Mouse (Mus musculus): ENCODE results near the gene Lsm4. TPM values are rescaled to one million over a fixed set of nuclear protein-coding genes. Genes with fewer than 3 reads are reported as not detected.

Gene Lsm4
- total and polyA plus RNA-seq, 3 experiments, result 152 to 2,024 (median 514) TPM

DNA sequence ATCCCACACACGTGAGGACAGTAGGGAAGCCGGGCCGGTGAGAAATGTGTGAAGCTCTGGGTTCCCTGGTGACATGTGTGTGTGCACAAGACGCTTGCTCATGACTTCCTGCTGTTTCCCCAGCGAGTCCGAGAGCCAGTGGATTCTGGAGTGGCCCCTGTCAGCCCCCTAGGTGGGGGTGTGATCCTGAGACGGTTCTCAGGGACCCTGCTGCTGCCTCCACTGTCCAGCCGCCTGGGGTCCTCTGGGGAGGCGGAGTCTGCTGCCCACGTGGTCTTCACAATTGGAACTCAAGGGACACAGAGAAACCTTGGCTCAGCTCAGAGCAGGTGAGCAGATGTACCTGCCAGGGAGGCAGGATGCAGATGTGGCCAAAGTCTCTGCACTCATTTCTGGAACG lies 53.7 kb downstream of the Lsm4 start:
- Histone ChIP-seq H3K79me2 (ENCODE audit: control insufficient read depth, insufficient read depth, low read length, poor library complexity) (no peaks in the 10 kb centered on the region), H3K9ac (ENCODE audit: control insufficient read depth, low read depth, low read length, poor library complexity, severe bottlenecking) (no peak overlapping the region), H3K36me3 (ENCODE audit: control insufficient read depth in 1 of 2, insufficient read depth in 2 of 2, low read length in 2 of 2) (no peaks in the 10 kb centered on the region), H3K4me3 (ENCODE audit: control insufficient read depth in 1 of 2, insufficient read depth in 1 of 2, low read depth in 2 of 2, low read length in 2 of 2) (no peak overlapping the region), H3K9me3 (replicated peaks; ENCODE audit: insufficient read depth, low read length) (no peaks in the 10 kb centered on the region), H3K4me1 (ENCODE audit: control insufficient read depth in 1 of 2, insufficient read depth in 2 of 2, low read length in 2 of 2) (peaks cover 0 to 5% of the 10 kb centered on the region in 2 experiments; a peak in 2 of 4 replicates), H3K27ac (ENCODE audit: control insufficient read depth, low read depth, low read length) (no peak overlapping the region), H3K27me3 (ENCODE audit: control insufficient read depth in 1 of 2, insufficient read depth in 2 of 2, low read length in 2 of 2) (no peaks in the 10 kb centered on the region; a peak in 3 of 4 replicates)
- DNase-seq (ENCODE audit: low read depth, low spot score), result no peak
- TF ChIP-seq HCFC1 (IDR thresholded peaks at IDR 0.05; ENCODE audit: low read depth, low read length), result no peak
- TF ChIP-seq POLR2AphosphoS2 (IDR thresholded peaks at IDR 0.05; ENCODE audit: low read length), result no peak
- no peak for TF ChIP-seq MXI1 (IDR thresholded peaks at IDR 0.05; ENCODE audit: low read depth, low read length)
- no peak for TF ChIP-seq POLR2AphosphoS5 (IDR thresholded peaks at IDR 0.05; ENCODE audit: borderline replicate concordance, low read depth, low read length)
- no peak for TF ChIP-seq CHD2 (IDR thresholded peaks at IDR 0.05; ENCODE audit: low read length)
- TF ChIP-seq BHLHE40 (IDR thresholded peaks at IDR 0.05; ENCODE audit: borderline replicate concordance, low read depth, low read length), result no peak
- no peak for TF ChIP-seq SIN3A (IDR thresholded peaks at IDR 0.05; ENCODE audit: low read length)
- TF ChIP-seq EP300 (IDR thresholded peaks at IDR 0.05; ENCODE audit: low read depth in 1 of 2, low read length in 2 of 2), result no peak
- TF ChIP-seq NRF1 (IDR thresholded peaks at IDR 0.05; ENCODE audit: insufficient read depth, low read depth, low read length, poor library complexity, severe bottlenecking), result no peak
- no peak for TF ChIP-seq CHD1 (IDR thresholded peaks at IDR 0.05; ENCODE audit: low read depth, low read length)
- no peak for TF ChIP-seq RAD21 (IDR thresholded peaks at IDR 0.05; ENCODE audit: low read depth, low read length)
- TF ChIP-seq MAFK (IDR thresholded peaks at IDR 0.05; ENCODE audit: borderline replicate concordance, low read depth, low read length), result no peak
- no peak for TF ChIP-seq POLR2A (IDR thresholded peaks at IDR 0.05; ENCODE audit: control insufficient read depth in 1 of 2, insufficient read depth in 1 of 2, low read depth in 1 of 2, low read length in 2 of 2, poor library complexity in 1 of 2)
- TF ChIP-seq TBP (IDR thresholded peaks at IDR 0.05; ENCODE audit: low read depth, low read length), result no peak
- TF ChIP-seq MEF2A (IDR thresholded peaks at IDR 0.05; ENCODE audit: extremely low read depth, insufficient replicate concordance, low read depth, low read length, poor library complexity, severe bottlenecking), result no peak
- TF ChIP-seq GABPA (IDR thresholded peaks at IDR 0.05; ENCODE audit: low read depth, low read length), result no peak
- no peak for TF ChIP-seq ZMIZ1 (IDR thresholded peaks at IDR 0.05; ENCODE audit: low read depth, low read length)
- no peak for TF ChIP-seq ELF1 (IDR thresholded peaks at IDR 0.05; ENCODE audit: low read depth, low read length)

Other genes with a start within 250 kb of the Lsm4 start
- gene Crtc1, start 233.7 kb upstream of the Lsm4 start, total RNA-seq (2012; rRNA removed), result 3.0 and 3.3 TPM in 2 replicates
- 10 to 100 TPM in 1 of 2 experiments, not detected in 1; 18.0 TPM for gene Crtc1, start 233.7 kb upstream of the Lsm4 start, polyA plus RNA-seq (2012; ENCODE audit: insufficient read depth in 1 of 2, insufficient read length in 2 of 2, low read depth in 1 of 2, low replicate concordance in 2 of 2, missing spikeins in 1 of 2)
- gene Klhl26, start 196.3 kb upstream of the Lsm4 start, total RNA-seq (2012; rRNA removed), result 7.6 and 8.0 TPM in 2 replicates
- 10 to 100 TPM in 1 of 2 experiments, not detected in 1; 11.4 TPM for gene Klhl26, start 196.3 kb upstream of the Lsm4 start, polyA plus RNA-seq (2012; ENCODE audit: insufficient read depth in 1 of 2, insufficient read length in 2 of 2, low read depth in 1 of 2, low replicate concordance in 2 of 2, missing spikeins in 1 of 2)
- gene Tmem59l, start 185.9 kb upstream of the Lsm4 start, total RNA-seq (2012; rRNA removed), result not detected in 2 replicates
- gene Tmem59l, start 185.9 kb upstream of the Lsm4 start, polyA plus RNA-seq (2012; ENCODE audit: insufficient read depth in 1 of 2, insufficient read length in 2 of 2, low read depth in 1 of 2, low replicate concordance in 2 of 2, missing spikeins in 1 of 2), result not detected
- 3.8 and 6.6 TPM in 2 replicates for gene Crlf1, start 180.1 kb upstream of the Lsm4 start, total RNA-seq (2012; rRNA removed)
- 10 to 100 TPM in 1 of 2 experiments, not detected in 1; 26.6 TPM for gene Crlf1, start 180.1 kb upstream of the Lsm4 start, polyA plus RNA-seq (2012; ENCODE audit: insufficient read depth in 1 of 2, insufficient read length in 2 of 2, low read depth in 1 of 2, low replicate concordance in 2 of 2, missing spikeins in 1 of 2)
- 200 and 204 TPM in 2 replicates for gene Rex1bd, start 166.5 kb upstream of the Lsm4 start, total RNA-seq (2012; rRNA removed)
- 100 to 1,000 TPM in 1 of 2 experiments, not detected in 1; 145 TPM for gene Rex1bd, start 166.5 kb upstream of the Lsm4 start, polyA plus RNA-seq (2012; ENCODE audit: insufficient read depth in 1 of 2, insufficient read length in 2 of 2, low read depth in 1 of 2, low replicate concordance in 2 of 2, missing spikeins in 1 of 2)
- gene Uba52, start 162.4 kb upstream of the Lsm4 start, total RNA-seq (2012; rRNA removed), result 3,582 and 3,633 TPM in 2 replicates
- 1,000 to 10,000 TPM in 1 of 2 experiments, not detected in 1; 2,814 TPM for gene Uba52, start 162.4 kb upstream of the Lsm4 start, polyA plus RNA-seq (2012; ENCODE audit: insufficient read depth in 1 of 2, insufficient read length in 2 of 2, low read depth in 1 of 2, low replicate concordance in 2 of 2, missing spikeins in 1 of 2)
- 212 and 215 TPM in 2 replicates for gene Fkbp8, start 145.5 kb upstream of the Lsm4 start, total RNA-seq (2012; rRNA removed)
- 100 to 1,000 TPM in 1 of 2 experiments, not detected in 1; 349 TPM for gene Fkbp8, start 145.5 kb upstream of the Lsm4 start, polyA plus RNA-seq (2012; ENCODE audit: insufficient read depth in 1 of 2, insufficient read length in 2 of 2, low read depth in 1 of 2, low replicate concordance in 2 of 2, missing spikeins in 1 of 2)
- gene Kxd1, start 145.3 kb upstream of the Lsm4 start, total RNA-seq (2012; rRNA removed), result 49.1 and 54.4 TPM in 2 replicates
- 10 to 100 TPM in 1 of 2 experiments, not detected in 1; 77.4 TPM for gene Kxd1, start 145.3 kb upstream of the Lsm4 start, polyA plus RNA-seq (2012; ENCODE audit: insufficient read depth in 1 of 2, insufficient read length in 2 of 2, low read depth in 1 of 2, low replicate concordance in 2 of 2, missing spikeins in 1 of 2)
- gene Ell, start 133.8 kb upstream of the Lsm4 start, total RNA-seq (2012; rRNA removed), result 10.8 and 12.4 TPM in 2 replicates
- 10 to 100 TPM in 1 of 2 experiments, not detected in 1; 25.9 TPM for gene Ell, start 133.8 kb upstream of the Lsm4 start, polyA plus RNA-seq (2012; ENCODE audit: insufficient read depth in 1 of 2, insufficient read length in 2 of 2, low read depth in 1 of 2, low replicate concordance in 2 of 2, missing spikeins in 1 of 2)
- gene Isyna1, start 78.9 kb upstream of the Lsm4 start, total RNA-seq (2012; rRNA removed), result 84.1 and 90.9 TPM in 2 replicates
- 100 to 1,000 TPM in 1 of 2 experiments, not detected in 1; 189 TPM for gene Isyna1, start 78.9 kb upstream of the Lsm4 start, polyA plus RNA-seq (2012; ENCODE audit: insufficient read depth in 1 of 2, insufficient read length in 2 of 2, low read depth in 1 of 2, low replicate concordance in 2 of 2, missing spikeins in 1 of 2)
- 80.2 and 84.9 TPM in 2 replicates for gene Ssbp4, start 64.4 kb upstream of the Lsm4 start, total RNA-seq (2012; rRNA removed)
- gene Ssbp4, start 64.4 kb upstream of the Lsm4 start, polyA plus RNA-seq (2012; ENCODE audit: insufficient read depth in 1 of 2, insufficient read length in 2 of 2, low read depth in 1 of 2, low replicate concordance in 2 of 2, missing spikeins in 1 of 2), result 100 to 1,000 TPM in 1 of 2 experiments, not detected in 1; 212 TPM
- 0.20 and 0.39 TPM in 2 replicates for gene Lrrc25, start 57.1 kb upstream of the Lsm4 start, total RNA-seq (2012; rRNA removed)
- 1 to 10 TPM in 1 of 2 experiments, not detected in 1; 1.1 TPM for gene Lrrc25, start 57.1 kb upstream of the Lsm4 start, polyA plus RNA-seq (2012; ENCODE audit: insufficient read depth in 1 of 2, insufficient read length in 2 of 2, low read depth in 1 of 2, low replicate concordance in 2 of 2, missing spikeins in 1 of 2)
- 0.15 and 1.8 TPM in 2 replicates for gene Gdf15, start 40.8 kb upstream of the Lsm4 start, total RNA-seq (2012; rRNA removed)
- under 1 TPM in 1 of 2 experiments, not detected in 1; 0.63 TPM for gene Gdf15, start 40.8 kb upstream of the Lsm4 start, polyA plus RNA-seq (2012; ENCODE audit: insufficient read depth in 1 of 2, insufficient read length in 2 of 2, low read depth in 1 of 2, low replicate concordance in 2 of 2, missing spikeins in 1 of 2)
- gene Pgpep1, start 12.9 kb upstream of the Lsm4 start, total RNA-seq (2012; rRNA removed), result 12.6 and 13.7 TPM in 2 replicates
- gene Pgpep1, start 12.9 kb upstream of the Lsm4 start, polyA plus RNA-seq (2012; ENCODE audit: insufficient read depth in 1 of 2, insufficient read length in 2 of 2, low read depth in 1 of 2, low replicate concordance in 2 of 2, missing spikeins in 1 of 2), result 10 to 100 TPM in 1 of 2 experiments, not detected in 1; 19.5 TPM
- 11.1 and 16.5 TPM in 2 replicates for gene Jund, start 25.7 kb downstream of the Lsm4 start, total RNA-seq (2012; rRNA removed)
- 10 to 100 TPM in 1 of 2 experiments, not detected in 1; 18.8 TPM for gene Jund, start 25.7 kb downstream of the Lsm4 start, polyA plus RNA-seq (2012; ENCODE audit: insufficient read depth in 1 of 2, insufficient read length in 2 of 2, low read depth in 1 of 2, low replicate concordance in 2 of 2, missing spikeins in 1 of 2)
- 0.03 TPM in 1 of 2 replicates, not detected in the other for gene Iqcn, start 30.2 kb downstream of the Lsm4 start, total RNA-seq (2012; rRNA removed)
- not detected for gene Iqcn, start 30.2 kb downstream of the Lsm4 start, polyA plus RNA-seq (2012; ENCODE audit: insufficient read depth in 1 of 2, insufficient read length in 2 of 2, low read depth in 1 of 2, low replicate concordance in 2 of 2, missing spikeins in 1 of 2)
- 0.19 and 0.20 TPM in 2 replicates for gene Gm3336, start 45.3 kb downstream of the Lsm4 start, total RNA-seq (2012; rRNA removed)
- gene Gm3336, start 45.3 kb downstream of the Lsm4 start, polyA plus RNA-seq (2012; ENCODE audit: insufficient read depth in 1 of 2, insufficient read length in 2 of 2, low read depth in 1 of 2, low replicate concordance in 2 of 2, missing spikeins in 1 of 2), result under 1 TPM in 1 of 2 experiments, not detected in 1; 0.72 TPM
- gene Pde4c, start 50.5 kb downstream of the Lsm4 start, total RNA-seq (2012; rRNA removed), result 0.65 and 0.75 TPM in 2 replicates
- 1 to 10 TPM in 1 of 2 experiments, not detected in 1; 3.0 TPM for gene Pde4c, start 50.5 kb downstream of the Lsm4 start, polyA plus RNA-seq (2012; ENCODE audit: insufficient read depth in 1 of 2, insufficient read length in 2 of 2, low read depth in 1 of 2, low replicate concordance in 2 of 2, missing spikeins in 1 of 2)
- 1.8 TPM in 2 replicates for gene Rab3a, start 81.4 kb downstream of the Lsm4 start, total RNA-seq (2012; rRNA removed)
- gene Rab3a, start 81.4 kb downstream of the Lsm4 start, polyA plus RNA-seq (2012; ENCODE audit: insufficient read depth in 1 of 2, insufficient read length in 2 of 2, low read depth in 1 of 2, low replicate concordance in 2 of 2, missing spikeins in 1 of 2), result 1 to 10 TPM in 1 of 2 experiments, not detected in 1; 5.6 TPM
- gene Mpv17l2, start 87.7 kb downstream of the Lsm4 start, total RNA-seq (2012; rRNA removed), result 41.9 and 52.8 TPM in 2 replicates
- 100 to 1,000 TPM in 1 of 2 experiments, not detected in 1; 102 TPM for gene Mpv17l2, start 87.7 kb downstream of the Lsm4 start, polyA plus RNA-seq (2012; ENCODE audit: insufficient read depth in 1 of 2, insufficient read length in 2 of 2, low read depth in 1 of 2, low replicate concordance in 2 of 2, missing spikeins in 1 of 2)
- gene Pik3r2, start 103.5 kb downstream of the Lsm4 start, total RNA-seq (2012; rRNA removed), result 23.7 and 25.4 TPM in 2 replicates
- 10 to 100 TPM in 1 of 2 experiments, not detected in 1; 37.8 TPM for gene Pik3r2, start 103.5 kb downstream of the Lsm4 start, polyA plus RNA-seq (2012; ENCODE audit: insufficient read depth in 1 of 2, insufficient read length in 2 of 2, low read depth in 1 of 2, low replicate concordance in 2 of 2, missing spikeins in 1 of 2)
- gene Mast3, start 131.8 kb downstream of the Lsm4 start, total RNA-seq (2012; rRNA removed), result 10.4 and 13.5 TPM in 2 replicates
- 10 to 100 TPM in 1 of 2 experiments, not detected in 1; 54.7 TPM for gene Mast3, start 131.8 kb downstream of the Lsm4 start, polyA plus RNA-seq (2012; ENCODE audit: insufficient read depth in 1 of 2, insufficient read length in 2 of 2, low read depth in 1 of 2, low replicate concordance in 2 of 2, missing spikeins in 1 of 2)
- gene Il12rb1, start 135.2 kb downstream of the Lsm4 start, total RNA-seq (2012; rRNA removed), result 1.2 and 1.4 TPM in 2 replicates
- 1 to 10 TPM in 1 of 2 experiments, not detected in 1; 2.2 TPM for gene Il12rb1, start 135.2 kb downstream of the Lsm4 start, polyA plus RNA-seq (2012; ENCODE audit: insufficient read depth in 1 of 2, insufficient read length in 2 of 2, low read depth in 1 of 2, low replicate concordance in 2 of 2, missing spikeins in 1 of 2)
- gene Arrdc2, start 166.5 kb downstream of the Lsm4 start, total RNA-seq (2012; rRNA removed), result 10.0 and 13.1 TPM in 2 replicates
- gene Arrdc2, start 166.5 kb downstream of the Lsm4 start, polyA plus RNA-seq (2012; ENCODE audit: insufficient read depth in 1 of 2, insufficient read length in 2 of 2, low read depth in 1 of 2, low replicate concordance in 2 of 2, missing spikeins in 1 of 2), result 10 to 100 TPM in 1 of 2 experiments, not detected in 1; 22.5 TPM
- 7.3 and 8.9 TPM in 2 replicates for gene Kcnn1, start 190.0 kb downstream of the Lsm4 start, total RNA-seq (2012; rRNA removed)
- 10 to 100 TPM in 1 of 2 experiments, not detected in 1; 10.7 TPM for gene Kcnn1, start 190.0 kb downstream of the Lsm4 start, polyA plus RNA-seq (2012; ENCODE audit: insufficient read depth in 1 of 2, insufficient read length in 2 of 2, low read depth in 1 of 2, low replicate concordance in 2 of 2, missing spikeins in 1 of 2)
- gene Ccdc124, start 200.7 kb downstream of the Lsm4 start, total RNA-seq (2012; rRNA removed), result 47.5 and 47.6 TPM in 2 replicates
- 10 to 100 TPM in 1 of 2 experiments, not detected in 1; 87.1 TPM for gene Ccdc124, start 200.7 kb downstream of the Lsm4 start, polyA plus RNA-seq (2012; ENCODE audit: insufficient read depth in 1 of 2, insufficient read length in 2 of 2, low read depth in 1 of 2, low replicate concordance in 2 of 2, missing spikeins in 1 of 2)
- 0.12 and 0.13 TPM in 2 replicates for gene Slc5a5, start 219.5 kb downstream of the Lsm4 start, total RNA-seq (2012; rRNA removed)
- gene Slc5a5, start 219.5 kb downstream of the Lsm4 start, polyA plus RNA-seq (2012; ENCODE audit: insufficient read depth in 1 of 2, insufficient read length in 2 of 2, low read depth in 1 of 2, low replicate concordance in 2 of 2, missing spikeins in 1 of 2), result under 1 TPM in 1 of 2 experiments, not detected in 1; 0.36 TPM
- gene Rpl18a, start 224.2 kb downstream of the Lsm4 start, total RNA-seq (2012; rRNA removed), result 4,999 and 5,671 TPM in 2 replicates
- 1,000 to 10,000 TPM in 1 of 2 experiments, not detected in 1; 5,399 TPM for gene Rpl18a, start 224.2 kb downstream of the Lsm4 start, polyA plus RNA-seq (2012; ENCODE audit: insufficient read depth in 1 of 2, insufficient read length in 2 of 2, low read depth in 1 of 2, low replicate concordance in 2 of 2, missing spikeins in 1 of 2)
- gene Map1s, start 232.7 kb downstream of the Lsm4 start, total RNA-seq (2012; rRNA removed), result 41.0 and 53.3 TPM in 2 replicates
- 10 to 100 TPM in 1 of 2 experiments, not detected in 1; 51.0 TPM for gene Map1s, start 232.7 kb downstream of the Lsm4 start, polyA plus RNA-seq (2012; ENCODE audit: insufficient read depth in 1 of 2, insufficient read length in 2 of 2, low read depth in 1 of 2, low replicate concordance in 2 of 2, missing spikeins in 1 of 2)

Measured in MEL (cell line).